Mouse (Mus musculus) sigmoid colon, adult 10 weeks (tissue): ENCODE data around the gene Tmem53. TPM values are rescaled to one million over a fixed set of nuclear protein-coding genes. Genes with fewer than 3 reads are reported as not detected.

Experiments
- polyA plus RNA-seq: library from polyadenylated mRNA; stranded (reverse); fragments of 350-450 nt; fragmentation: Illumina TruSeq; extraction: RNeasy Lipid Tissue Mini Kit (QIAGEN cat#74804); gene quantifications from one replicate; pipeline ENCODE4 v1.2.3, GENCODE M21; 2014; ENCODE audit warnings: low read depth, low replicate concordance

Gene Tmem53
- polyA plus RNA-seq = 0.57 TPM

DNA sequence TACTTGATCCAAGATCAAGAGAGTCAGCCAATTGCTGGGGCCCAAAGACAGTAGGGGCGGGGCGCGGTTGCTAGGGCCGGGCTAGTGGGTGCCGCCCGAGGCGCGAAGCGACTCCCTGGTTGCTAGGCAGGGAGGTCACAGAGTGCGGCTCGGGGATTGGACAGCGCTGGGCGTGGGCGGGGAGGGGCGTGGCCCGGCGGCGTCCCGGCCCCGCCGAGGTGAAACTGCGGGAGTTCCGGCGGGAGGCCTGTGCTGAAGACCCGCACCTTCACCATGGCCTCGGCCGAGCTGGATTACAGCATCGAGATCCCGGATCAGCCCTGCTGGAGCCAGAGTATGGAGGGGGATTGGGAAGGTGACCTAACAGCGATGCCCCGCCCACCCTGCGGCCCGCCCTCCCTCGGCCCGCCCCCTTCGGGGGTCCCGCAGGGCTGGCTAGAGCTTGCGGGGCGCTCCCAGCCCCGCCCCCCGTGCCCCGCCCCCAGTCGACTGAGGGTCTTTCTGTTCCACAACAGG, at the start of gene Tmem53, which contains the start of gene Armh1:
Gene Tmem53 (plus strand): TSS at position 151 of the 516 bp plus-strand sequence.
Gene Armh1 (minus strand): TSS at position 325 of the 516 bp plus-strand sequence.

Other genes with a start within 250 kb of the Tmem53 start
- 14.4 TPM for gene Eif2b3, start 232.5 kb upstream of the Tmem53 start, polyA plus RNA-seq
- gene Ptch2, start 155.9 kb upstream of the Tmem53 start, polyA plus RNA-seq = not detected
- 2.7 TPM for gene Btbd19, start 126.2 kb upstream of the Tmem53 start, polyA plus RNA-seq
- gene Tctex1d4, start 125.2 kb upstream of the Tmem53 start, polyA plus RNA-seq = not detected
- gene Plk3, start 118.0 kb upstream of the Tmem53 start, polyA plus RNA-seq = 2.1 TPM
- 161 TPM for gene Rps8, start 95.7 kb upstream of the Tmem53 start, polyA plus RNA-seq
- gene Kif2c, start 69.3 kb upstream of the Tmem53 start, polyA plus RNA-seq = 2.1 TPM
- gene Armh1, start 174 bp downstream of the Tmem53 start, polyA plus RNA-seq = not detected
- gene Rnf220, start 245.1 kb downstream of the Tmem53 start, polyA plus RNA-seq = 9.6 TPM